Mouse (Mus musculus) heart, adult 9 months (tissue): ENCODE data around the gene P2rx2.

Experiments used
- DNase-seq, 2 experiments: peaks; one replicate each; pipeline ENCODE4 v3.0.0; 2022; ENCODE audit warnings: low spot score in 2 of 2

The P2rx2 gene

GRCm38 (mm10) chr5:110342648-110343284 lies at the start of gene P2rx2:
Gene P2rx2 (minus strand): TSS chr5:110343212.
- no peak for DNase-seq

DNA sequence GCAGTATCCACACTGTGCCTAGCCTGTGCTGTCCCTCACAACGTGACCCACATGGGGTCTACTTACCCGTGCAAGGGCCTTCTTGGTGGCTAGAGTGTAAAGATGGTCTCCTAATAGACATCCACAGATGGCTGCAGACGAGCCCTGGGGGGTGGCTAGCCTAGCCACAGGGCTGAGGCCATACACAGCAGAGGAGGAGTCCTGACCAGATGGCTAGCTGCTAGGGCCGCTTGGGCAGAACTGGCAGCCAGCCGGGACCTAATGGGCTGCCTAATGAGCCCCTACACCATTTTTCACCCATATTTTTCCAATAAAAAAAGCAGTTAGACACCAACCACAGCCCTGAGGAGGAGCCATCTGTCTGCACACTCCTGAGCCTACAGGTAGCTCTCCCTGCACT lies 49.7 kb upstream of the P2rx2 start:
- no peak for DNase-seq

- DNase-seq = no peak
These were observed 47.6 kb upstream of the P2rx2 start for GRCm38 (mm10) chr5:110390631-110391030.

DNA sequence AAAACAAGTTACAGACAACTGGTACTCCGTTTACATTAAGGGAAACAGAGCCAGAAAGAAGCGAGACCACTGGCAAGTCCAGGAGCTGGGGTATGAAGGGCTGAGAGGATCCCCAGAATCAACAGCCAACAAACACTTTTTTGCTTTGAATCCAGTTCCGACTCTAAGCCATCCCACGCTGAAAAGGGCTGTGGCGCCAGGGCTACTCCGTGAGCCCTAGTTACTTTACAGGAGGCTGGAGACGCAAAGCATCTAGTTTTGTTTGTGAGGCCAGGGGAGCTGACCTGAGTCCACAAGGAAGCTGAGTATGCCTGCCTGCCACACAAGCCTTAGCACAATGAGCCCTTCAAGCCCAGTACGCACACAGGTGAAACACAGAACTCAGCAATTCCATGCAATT lies 44.3 kb upstream of the P2rx2 start:
- DNase-seq = no peak

- DNase-seq = peak; percentile 38 to 58
These were observed 43.6 kb upstream of the P2rx2 start for GRCm38 (mm10) chr5:110386371-110387330.

GRCm38 (mm10) chr5:110385263-110385662 lies 42.3 kb upstream of the P2rx2 start:
- DNase-seq = no peak

DNA sequence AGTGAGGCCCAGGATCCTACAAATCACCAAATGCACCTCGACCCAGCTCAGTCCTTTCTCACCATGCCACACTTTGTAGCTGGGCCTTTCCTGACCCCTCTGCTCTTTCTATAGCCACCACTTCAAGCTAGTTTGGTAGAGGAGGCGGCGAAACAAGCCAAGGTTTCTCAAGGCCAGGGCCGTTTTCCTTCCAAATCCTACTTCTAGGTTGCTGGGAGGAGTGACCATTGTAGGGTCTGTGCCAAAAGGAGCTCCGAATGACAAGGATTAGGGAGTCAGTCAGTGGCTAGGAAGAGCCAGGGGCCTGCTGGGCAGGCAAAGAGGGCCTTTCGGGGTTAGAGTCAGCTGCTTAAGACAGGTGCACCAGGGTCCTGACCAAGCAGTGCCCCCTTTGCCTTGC lies 41.5 kb upstream of the P2rx2 start:
- no peak for DNase-seq

- no peak for DNase-seq
These were observed 36.8 kb upstream of the P2rx2 start for GRCm38 (mm10) chr5:110379823-110380222.

- no peak for DNase-seq
These were observed 36.1 kb upstream of the P2rx2 start for GRCm38 (mm10) chr5:110379086-110379485.

DNA sequence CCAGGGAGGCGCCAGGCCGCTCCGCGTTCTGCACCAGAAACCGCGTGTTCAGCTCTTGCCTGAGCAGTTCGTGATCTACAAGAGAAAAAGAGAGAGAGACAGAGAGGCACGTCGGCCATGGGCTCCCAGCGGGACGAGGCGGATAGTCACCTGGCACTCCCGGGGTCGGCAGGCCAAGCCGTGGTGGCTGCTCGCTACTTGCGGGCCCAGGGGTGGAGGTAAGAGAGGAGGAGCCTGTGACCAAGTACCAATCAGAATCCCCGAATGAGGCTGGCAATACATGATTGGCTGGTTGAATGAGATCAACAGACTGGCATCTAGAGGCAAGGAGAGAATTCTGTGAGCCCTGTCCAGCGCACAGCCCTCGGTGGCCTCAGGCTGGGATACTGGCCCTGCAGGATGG lies 35.2 kb upstream of the P2rx2 start:
- no peak for DNase-seq

DNA sequence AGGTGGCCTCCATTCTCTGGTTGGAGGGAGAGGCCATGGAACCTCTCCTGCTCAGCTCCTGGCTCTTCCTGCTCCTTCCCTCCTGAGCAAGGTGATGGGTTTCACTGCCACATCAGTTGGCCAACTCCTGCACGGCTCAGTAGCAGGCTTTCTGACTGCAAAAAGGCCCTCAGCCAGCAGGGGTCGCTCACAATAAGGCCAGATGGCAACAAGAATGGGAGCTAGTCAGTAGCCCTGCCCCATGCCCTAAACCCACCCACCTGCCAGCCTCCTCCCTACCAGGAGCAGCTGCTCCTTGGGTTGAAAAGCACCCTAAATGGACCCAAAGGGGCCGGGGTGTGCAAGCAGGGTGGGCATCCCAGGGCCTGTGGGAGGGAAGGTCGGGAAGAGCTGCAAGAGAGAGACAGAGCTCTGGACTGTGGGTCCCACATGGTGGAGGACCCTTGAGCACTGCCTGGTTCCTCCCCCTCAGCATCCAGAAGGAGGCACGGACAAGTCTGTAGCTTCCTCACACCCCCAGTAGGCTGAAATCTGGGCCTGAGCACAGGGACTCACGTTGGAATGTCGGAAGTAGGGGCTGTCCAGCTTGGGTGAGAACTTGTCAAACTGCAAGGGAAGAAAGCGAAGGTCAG lies 33.9 kb upstream of the P2rx2 start:
- DNase-seq = peak in 1 of 2 experiments; percentile 45

DNA sequence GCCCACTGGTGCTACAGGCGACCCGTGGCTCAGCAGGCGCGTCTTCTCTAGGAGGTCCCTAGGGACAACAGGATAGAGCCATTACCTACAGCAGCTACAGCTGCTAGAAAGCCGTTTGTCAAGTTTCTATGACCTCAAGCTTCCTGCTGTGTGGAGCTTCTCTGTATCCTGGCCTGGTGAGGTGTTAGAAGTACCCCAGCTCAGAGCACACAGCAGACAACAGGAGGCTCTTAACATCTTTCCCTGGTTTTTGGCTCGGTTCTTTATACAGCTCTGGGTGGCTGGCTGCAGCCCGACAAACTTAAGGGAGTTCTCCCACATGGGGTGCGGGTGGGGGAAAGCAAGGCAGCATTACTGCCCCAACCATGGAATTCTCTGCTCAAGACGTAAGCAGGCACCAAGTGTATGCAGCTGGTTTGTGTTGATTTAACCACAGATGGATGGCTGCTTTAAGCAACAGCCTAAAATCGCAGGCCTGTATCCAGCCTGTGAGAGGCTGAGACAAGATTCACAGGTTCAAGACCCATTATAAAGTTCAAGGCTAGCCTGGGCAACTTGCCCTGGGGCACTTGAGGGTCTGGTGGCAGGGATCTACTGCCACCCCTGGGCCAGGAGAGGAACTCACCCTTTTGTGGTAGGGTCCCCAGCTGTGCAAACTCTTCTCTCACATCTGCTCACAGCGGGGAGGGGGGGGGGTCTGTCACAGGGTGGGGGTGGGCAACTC lies 21.0 kb upstream of the P2rx2 start:
- DNase-seq = no peak

DNA sequence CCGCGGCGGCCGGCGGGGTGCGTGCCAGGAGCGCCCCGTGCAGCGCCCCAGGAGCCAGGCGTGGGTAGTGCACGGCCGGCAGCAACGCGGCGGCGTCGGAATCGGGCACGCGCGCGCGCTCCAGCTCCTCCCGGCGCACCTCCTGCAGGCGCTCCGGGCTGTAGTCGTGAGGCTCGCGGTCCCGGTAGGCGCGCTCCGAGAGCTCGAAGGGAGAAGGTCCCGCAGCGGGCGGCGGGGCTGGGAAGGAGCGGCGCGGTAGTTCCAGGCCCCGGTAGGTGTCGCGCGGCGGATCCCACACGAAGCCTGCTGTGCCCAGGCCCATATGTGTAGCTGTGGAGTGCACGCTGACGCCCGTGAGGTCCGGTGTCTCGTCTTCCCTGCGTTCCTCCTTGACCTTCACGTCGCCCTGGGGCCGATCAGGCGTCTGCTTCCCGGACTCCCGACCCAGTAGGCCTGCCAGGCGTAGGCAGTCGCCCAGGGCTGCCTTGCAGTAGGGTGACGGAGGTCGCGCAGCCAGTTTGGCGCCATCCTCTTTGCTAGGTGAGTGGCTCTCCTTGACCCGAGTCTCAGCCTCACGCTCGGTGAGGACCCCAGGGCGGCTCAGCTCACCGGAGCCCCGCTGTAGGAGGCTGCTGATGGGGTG lies 20.3 kb upstream of the P2rx2 start:
- DNase-seq = peak; percentile 56 to 68

GRCm38 (mm10) chr5:110362813-110363178 lies 19.8 kb upstream of the P2rx2 start:
- DNase-seq = no peak

DNA sequence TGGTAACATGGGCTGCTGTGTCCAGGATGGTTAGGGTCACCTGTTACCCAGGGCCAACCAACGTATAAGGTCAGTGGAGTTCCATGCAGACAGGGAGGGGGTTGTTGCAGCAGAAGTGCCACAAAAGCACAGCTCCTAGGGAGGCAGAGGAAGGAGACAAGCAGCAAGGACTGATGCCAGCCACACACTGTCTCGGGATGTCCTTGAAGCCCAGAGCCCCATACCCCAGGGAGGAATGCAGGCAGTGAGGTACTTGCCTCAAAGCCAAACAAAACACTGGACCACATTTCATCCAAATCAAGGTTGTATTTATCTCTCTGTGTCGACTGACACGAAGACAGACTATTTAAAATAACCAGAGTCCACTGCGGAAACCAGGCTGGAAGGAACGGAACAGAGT lies 18.5 kb upstream of the P2rx2 start:
- no peak for DNase-seq

GRCm38 (mm10) chr5:110357531-110358179 lies 14.6 kb upstream of the P2rx2 start:
- peak; percentile 28 to 63 for DNase-seq

DNA sequence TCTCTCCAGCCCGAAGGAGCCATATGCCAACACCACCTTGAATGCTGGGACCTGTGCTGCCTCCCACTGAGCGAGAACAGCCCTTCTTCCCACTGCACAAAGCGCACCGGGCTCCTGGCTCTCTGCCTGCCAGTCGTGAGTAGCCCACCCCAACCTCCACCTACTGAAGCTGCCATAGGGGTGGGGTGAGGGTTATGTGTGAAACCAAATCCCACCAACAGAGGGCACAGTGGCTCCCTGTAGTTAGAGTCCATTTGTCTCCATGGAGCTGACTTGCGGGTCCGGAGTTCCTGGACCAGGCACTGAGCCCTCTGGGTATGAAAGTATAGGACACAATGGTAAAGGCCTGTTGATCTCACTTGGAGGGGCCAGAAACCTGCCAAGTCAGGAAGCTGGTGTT lies 11.7 kb upstream of the P2rx2 start:
- DNase-seq = no peak

DNA sequence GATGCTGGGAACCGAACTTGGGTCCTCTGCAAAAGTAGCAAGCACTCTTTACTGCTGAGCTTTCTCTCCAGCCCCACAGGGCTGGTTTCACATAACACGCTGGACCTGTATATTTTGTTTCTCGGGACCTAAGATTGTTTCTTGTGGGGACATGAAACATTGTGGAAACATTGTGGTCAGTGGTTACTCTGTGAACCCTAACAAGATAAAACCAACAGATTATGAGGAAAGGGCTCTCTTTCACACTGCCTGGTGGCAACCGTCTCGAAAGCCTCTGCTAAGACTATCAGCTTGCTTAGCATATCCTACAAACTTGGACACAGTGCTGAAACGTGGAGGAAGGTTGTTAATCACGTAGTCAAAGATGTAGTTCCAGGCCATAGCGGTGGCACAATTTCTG lies 4.0 kb upstream of the P2rx2 start:
- DNase-seq = no peak

DNA sequence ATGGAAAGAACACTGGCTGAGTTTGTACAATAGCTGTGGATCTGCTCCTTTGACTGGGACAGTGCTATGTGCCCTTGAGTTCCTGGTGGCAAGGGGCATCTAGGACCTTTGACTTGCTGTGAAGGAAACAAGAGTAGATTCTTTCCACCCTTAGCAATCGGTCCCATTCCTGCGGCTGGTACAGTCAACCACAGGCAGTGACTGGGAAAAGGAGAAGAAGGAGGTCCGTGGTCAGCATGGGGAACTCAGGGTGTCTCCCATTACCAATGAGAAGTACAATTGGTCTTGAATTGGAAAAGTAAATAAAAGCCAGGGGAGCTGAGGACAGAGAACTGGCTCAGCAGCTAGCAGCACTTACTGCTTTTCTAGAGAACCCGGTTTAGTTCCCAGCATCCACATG lies 2.5 kb upstream of the P2rx2 start:
- no peak for DNase-seq

GRCm38 (mm10) chr5:110344524-110344923 lies 1.5 kb upstream of the P2rx2 start, which contains the start of gene Lrcol1:
Gene Lrcol1 (plus strand): TSS chr5:110344730.
- DNase-seq = no peak

GRCm38 (mm10) chr5:110338792-110339191 lies 4.2 kb downstream of the P2rx2 start:
- DNase-seq = peak; percentile 12 to 23
